Mouse (Mus musculus): ENCODE measurements around the gene Patj. TPM values are rescaled to one million over a fixed set of nuclear protein-coding genes. Genes with fewer than 3 reads are reported as not detected.

Gene Patj
- polyA plus RNA-seq, 1 experiment = 6.4 TPM

- no peak for TF ChIP-seq POLR2A (IDR thresholded peaks at IDR 0.05; ENCODE audit: low read depth, low read length)
- no peak for TF ChIP-seq CTCF (IDR thresholded peaks at IDR 0.05; ENCODE audit: borderline replicate concordance, insufficient read depth, low read length)
- no peak overlapping the region for H3K4me3 ChIP-seq (ENCODE audit: insufficient read depth, low read length)
- H3K27ac ChIP-seq (ENCODE audit: insufficient read depth, low read length) = no peak overlapping the region
- H3K4me1 ChIP-seq (ENCODE audit: control insufficient read depth, insufficient read depth, low read length) = peaks cover 10% of the 10 kb centered on the region
Measured at GRCm38 (mm10) chr4:98543001-98543400, 147.4 kb downstream of the Patj start.

DNA sequence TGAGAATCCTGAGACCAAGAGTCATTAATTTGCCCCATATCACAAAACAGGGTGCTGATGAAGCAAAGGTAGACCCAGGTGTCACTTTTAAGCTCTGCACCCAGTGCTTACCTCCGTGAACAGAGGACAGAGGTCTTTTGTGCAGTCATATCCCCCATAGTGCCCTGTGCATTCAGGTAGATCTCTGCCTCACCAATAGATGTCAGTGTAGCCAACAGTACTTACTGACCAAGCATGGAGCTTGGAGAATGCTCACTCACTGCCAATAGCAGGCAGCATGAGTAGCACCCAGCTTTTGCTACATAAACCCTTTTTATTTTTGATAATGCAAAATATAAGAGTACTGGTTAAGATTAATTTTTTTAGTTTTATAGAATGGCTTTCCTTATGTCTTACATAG, 149.8 kb downstream of the Patj start:
- Histone ChIP-seq H3K4me3 (ENCODE audit: insufficient read depth, low read length) (no peak overlapping the region), H3K27ac (ENCODE audit: insufficient read depth, low read length) (no peak overlapping the region), H3K4me1 (ENCODE audit: control insufficient read depth, insufficient read depth, low read length) (peaks cover 10% of the 10 kb centered on the region)
- TF ChIP-seq CTCF (IDR thresholded peaks at IDR 0.05; ENCODE audit: borderline replicate concordance, insufficient read depth, low read length) (peak; percentile 37; the same call in 1 of the 2 replicates), POLR2A (IDR thresholded peaks at IDR 0.05; ENCODE audit: low read depth, low read length) (no peak)

- H3K4me3 ChIP-seq (ENCODE audit: insufficient read depth, low read length) = no peak overlapping the region
- H3K4me1 ChIP-seq (ENCODE audit: control insufficient read depth, insufficient read depth, low read length) = peaks cover 10% of the 10 kb centered on the region
- TF ChIP-seq CTCF (IDR thresholded peaks at IDR 0.05; ENCODE audit: borderline replicate concordance, insufficient read depth, low read length) (no peak), POLR2A (IDR thresholded peaks at IDR 0.05; ENCODE audit: low read depth, low read length) (no peak)
- no peak overlapping the region for H3K27ac ChIP-seq (ENCODE audit: insufficient read depth, low read length)
Measured at GRCm38 (mm10) chr4:98546456-98547176, 151.0 kb downstream of the Patj start.

GRCm38 (mm10) chr4:98549491-98549890, 153.9 kb downstream of the Patj start:
- Histone ChIP-seq H3K4me1 (ENCODE audit: control insufficient read depth, insufficient read depth, low read length) (peaks cover 10% of the 10 kb centered on the region), H3K4me3 (ENCODE audit: insufficient read depth, low read length) (no peak overlapping the region), H3K27ac (ENCODE audit: insufficient read depth, low read length) (no peak overlapping the region)
- no peak for TF ChIP-seq POLR2A (IDR thresholded peaks at IDR 0.05; ENCODE audit: low read depth, low read length)

- TF ChIP-seq CTCF (IDR thresholded peaks at IDR 0.05; ENCODE audit: borderline replicate concordance, insufficient read depth, low read length) (no peak), POLR2A (IDR thresholded peaks at IDR 0.05; ENCODE audit: low read depth, low read length) (no peak)
- peaks cover 10% of the 10 kb centered on the region for H3K4me1 ChIP-seq (ENCODE audit: control insufficient read depth, insufficient read depth, low read length)
- no peak overlapping the region for H3K27ac ChIP-seq (ENCODE audit: insufficient read depth, low read length)
- H3K4me3 ChIP-seq (ENCODE audit: insufficient read depth, low read length) = no peak overlapping the region
Measured at GRCm38 (mm10) chr4:98550116-98550515, 154.5 kb downstream of the Patj start.

DNA sequence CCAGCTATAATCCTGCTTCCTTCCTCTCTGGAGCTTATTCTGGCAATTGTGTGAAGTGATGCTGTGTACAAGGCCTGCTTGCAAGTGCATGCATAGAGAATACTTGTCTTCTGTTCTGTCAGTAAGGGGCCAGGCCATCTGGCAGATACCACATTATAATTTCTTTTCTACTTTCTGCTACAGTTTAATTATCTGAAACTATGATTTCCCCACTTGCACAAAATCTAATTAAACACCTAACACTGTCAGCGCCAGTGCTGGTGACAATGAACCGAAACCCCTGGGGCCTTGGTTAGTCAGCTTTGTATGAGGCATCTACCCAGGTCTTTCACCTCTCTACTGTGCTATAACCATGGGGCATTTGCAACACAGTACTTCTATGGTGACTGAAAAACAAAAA, 160.1 kb downstream of the Patj start:
- Histone ChIP-seq H3K4me1 (ENCODE audit: control insufficient read depth, insufficient read depth, low read length) (no peaks in the 10 kb centered on the region), H3K27ac (ENCODE audit: insufficient read depth, low read length) (no peak overlapping the region), H3K4me3 (ENCODE audit: insufficient read depth, low read length) (no peak overlapping the region)
- TF ChIP-seq POLR2A (IDR thresholded peaks at IDR 0.05; ENCODE audit: low read depth, low read length) = no peak
- no peak for TF ChIP-seq CTCF (IDR thresholded peaks at IDR 0.05; ENCODE audit: borderline replicate concordance, insufficient read depth, low read length)

DNA sequence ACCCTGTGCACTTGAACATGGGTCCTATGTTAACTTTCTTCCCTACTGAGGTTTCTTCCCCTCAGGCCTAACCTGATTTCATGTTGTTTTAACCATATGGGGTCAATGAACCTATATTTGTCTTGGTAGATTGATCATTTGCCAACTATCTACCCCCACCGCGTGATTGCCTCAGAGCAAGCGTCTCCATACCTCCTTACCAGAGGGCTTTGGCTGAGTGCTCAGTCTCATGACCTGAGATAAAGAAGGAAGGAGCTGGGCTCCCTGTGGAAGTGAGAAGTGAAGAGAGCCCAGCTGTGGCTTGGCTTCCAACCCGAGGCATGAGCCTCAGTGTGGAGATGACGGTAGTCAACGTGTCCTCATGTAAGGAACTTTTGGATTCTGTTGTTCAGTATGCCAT, 160.9 kb downstream of the Patj start:
- no peak overlapping the region for H3K4me3 ChIP-seq (ENCODE audit: insufficient read depth, low read length)
- H3K4me1 ChIP-seq (ENCODE audit: control insufficient read depth, insufficient read depth, low read length) = no peaks in the 10 kb centered on the region
- no peak for TF ChIP-seq CTCF (IDR thresholded peaks at IDR 0.05; ENCODE audit: borderline replicate concordance, insufficient read depth, low read length)
- TF ChIP-seq POLR2A (IDR thresholded peaks at IDR 0.05; ENCODE audit: low read depth, low read length) = no peak
- no peak overlapping the region for H3K27ac ChIP-seq (ENCODE audit: insufficient read depth, low read length)

GRCm38 (mm10) chr4:98557192-98557591, 161.6 kb downstream of the Patj start:
- no peak for TF ChIP-seq POLR2A (IDR thresholded peaks at IDR 0.05; ENCODE audit: low read depth, low read length)
- H3K4me1 ChIP-seq (ENCODE audit: control insufficient read depth, insufficient read depth, low read length) = no peaks in the 10 kb centered on the region
- H3K4me3 ChIP-seq (ENCODE audit: insufficient read depth, low read length) = no peak overlapping the region
- no peak overlapping the region for H3K27ac ChIP-seq (ENCODE audit: insufficient read depth, low read length)

- Histone ChIP-seq H3K4me3 (ENCODE audit: insufficient read depth, low read length) (no peak overlapping the region), H3K27ac (ENCODE audit: insufficient read depth, low read length) (no peak overlapping the region), H3K4me1 (ENCODE audit: control insufficient read depth, insufficient read depth, low read length) (peaks cover 10% of the 10 kb centered on the region; the same call in 1 of the 2 replicates)
- TF ChIP-seq CTCF (IDR thresholded peaks at IDR 0.05; ENCODE audit: borderline replicate concordance, insufficient read depth, low read length) (no peak), POLR2A (IDR thresholded peaks at IDR 0.05; ENCODE audit: low read depth, low read length) (no peak)
Measured at GRCm38 (mm10) chr4:98560196-98560830, 164.7 kb downstream of the Patj start.

- Histone ChIP-seq H3K4me1 (ENCODE audit: control insufficient read depth, insufficient read depth, low read length) (peaks cover 10% of the 10 kb centered on the region; the same call in 1 of the 2 replicates), H3K27ac (ENCODE audit: insufficient read depth, low read length) (no peak overlapping the region), H3K4me3 (ENCODE audit: insufficient read depth, low read length) (no peak overlapping the region)
- TF ChIP-seq POLR2A (IDR thresholded peaks at IDR 0.05; ENCODE audit: low read depth, low read length) = no peak
- TF ChIP-seq CTCF (IDR thresholded peaks at IDR 0.05; ENCODE audit: borderline replicate concordance, insufficient read depth, low read length) = no peak
Measured at GRCm38 (mm10) chr4:98563082-98563481, 167.5 kb downstream of the Patj start.

All from embryonic fibroblast, embryonic 13.5 days (primary cell).